Mouse (Mus musculus) kidney, postnatal 14 days (tissue): ENCODE measurements around the gene Susd3.
A peak's percentile ranks its signal among the peaks of the same experiment; 100 is the strongest.

ENCODE experiments used
- DNase-seq: peaks from one replicate; pipeline ENCODE4 v3.0.0; 2022; ENCODE audit warnings: mixed read lengths

Gene Susd3

GRCm38 (mm10) chr13:49248467-49248862 lies at the start of gene Susd3:
Gene Susd3, minus strand, starts transcription at chr13:49248706.
- DNase-seq, result no peak

- DNase-seq, result no peak
Measured at GRCm38 (mm10) chr13:49296270-49296669, 47.8 kb upstream of the Susd3 start.

DNA sequence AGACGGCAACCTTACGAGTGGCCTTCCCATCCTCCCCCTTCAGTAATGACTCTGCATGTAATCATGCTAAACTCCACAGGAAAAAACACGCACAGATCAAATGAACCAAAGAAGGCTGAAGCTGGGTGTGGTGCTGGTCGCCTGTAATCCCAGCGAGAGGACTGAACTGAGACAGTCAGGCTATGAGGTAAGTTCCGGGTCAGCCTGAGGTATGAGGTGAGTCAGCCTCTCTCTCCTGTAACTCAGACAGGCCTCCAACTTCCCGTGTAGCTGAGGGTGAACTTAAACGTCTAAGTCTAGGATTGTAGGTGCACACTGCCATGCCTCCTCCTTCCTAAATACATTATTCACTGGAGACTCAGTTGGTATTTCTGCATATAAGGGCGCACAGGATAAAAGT lies 45.6 kb upstream of the Susd3 start:
- DNase-seq, result no peak

GRCm38 (mm10) chr13:49291949-49292348 lies 43.4 kb upstream of the Susd3 start:
- no peak for DNase-seq

DNA sequence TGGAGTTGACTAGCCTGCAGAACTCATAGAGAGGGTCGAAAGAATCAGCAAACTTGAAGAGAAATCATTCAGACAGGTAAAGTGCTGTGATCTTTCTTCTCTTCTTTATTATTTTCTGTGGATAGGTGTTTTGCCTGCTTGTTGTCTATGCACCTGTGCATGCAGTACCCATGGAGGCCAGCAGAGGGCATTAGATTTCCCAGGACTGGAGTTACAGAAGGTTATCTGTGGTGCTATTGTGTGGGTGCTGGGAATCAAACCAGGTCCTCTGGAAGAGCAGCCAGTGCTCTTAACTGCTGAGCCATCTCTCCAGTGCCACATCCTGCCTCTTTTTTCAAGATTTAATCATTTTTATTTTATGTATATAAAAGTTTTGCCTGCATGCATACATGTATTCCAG lies 42.9 kb upstream of the Susd3 start:
- no peak for DNase-seq

DNA sequence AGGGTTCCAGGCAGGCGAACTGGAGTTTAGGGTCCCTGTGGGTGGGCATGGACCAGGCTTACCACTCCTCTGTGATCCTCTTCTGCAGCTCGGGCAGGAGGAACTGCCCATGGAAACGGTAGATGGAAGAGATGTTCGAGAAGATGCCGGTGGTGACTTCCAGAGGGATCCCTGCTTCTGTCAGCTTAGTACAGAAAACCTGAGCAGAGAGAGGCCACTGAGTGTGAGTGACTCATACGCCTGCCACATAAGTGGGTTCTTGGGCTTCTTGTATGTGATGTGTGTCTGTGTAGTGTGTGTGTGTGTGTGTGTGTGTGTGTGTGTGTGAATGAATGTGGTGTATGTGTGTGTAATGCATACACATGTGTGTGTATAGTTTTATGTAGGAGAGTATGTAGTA lies 38.7 kb upstream of the Susd3 start:
- DNase-seq, result no peak

DNA sequence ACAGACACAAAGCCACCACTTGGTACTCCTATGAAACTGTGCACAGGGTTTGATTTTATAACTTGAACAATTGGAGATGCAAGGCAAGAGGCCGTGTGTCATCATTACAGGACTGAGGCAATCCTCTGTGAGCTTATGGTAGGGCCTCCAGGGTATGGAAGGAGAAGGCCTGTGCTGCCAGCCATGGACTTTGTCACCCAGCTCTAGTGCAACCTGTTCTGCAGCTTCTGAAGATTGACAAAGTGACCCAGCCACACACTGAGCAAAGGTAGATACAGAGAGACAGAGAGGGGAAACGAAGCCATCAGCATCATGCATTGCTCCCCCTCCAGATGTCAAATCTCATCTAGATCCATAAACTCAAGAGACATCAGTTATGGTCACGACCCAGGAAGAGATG lies 38.2 kb upstream of the Susd3 start:
- DNase-seq, result no peak

- DNase-seq, result no peak
Measured at GRCm38 (mm10) chr13:49283686-49284085, 35.2 kb upstream of the Susd3 start.

GRCm38 (mm10) chr13:49282168-49282567 lies 33.7 kb upstream of the Susd3 start:
- no peak for DNase-seq

DNA sequence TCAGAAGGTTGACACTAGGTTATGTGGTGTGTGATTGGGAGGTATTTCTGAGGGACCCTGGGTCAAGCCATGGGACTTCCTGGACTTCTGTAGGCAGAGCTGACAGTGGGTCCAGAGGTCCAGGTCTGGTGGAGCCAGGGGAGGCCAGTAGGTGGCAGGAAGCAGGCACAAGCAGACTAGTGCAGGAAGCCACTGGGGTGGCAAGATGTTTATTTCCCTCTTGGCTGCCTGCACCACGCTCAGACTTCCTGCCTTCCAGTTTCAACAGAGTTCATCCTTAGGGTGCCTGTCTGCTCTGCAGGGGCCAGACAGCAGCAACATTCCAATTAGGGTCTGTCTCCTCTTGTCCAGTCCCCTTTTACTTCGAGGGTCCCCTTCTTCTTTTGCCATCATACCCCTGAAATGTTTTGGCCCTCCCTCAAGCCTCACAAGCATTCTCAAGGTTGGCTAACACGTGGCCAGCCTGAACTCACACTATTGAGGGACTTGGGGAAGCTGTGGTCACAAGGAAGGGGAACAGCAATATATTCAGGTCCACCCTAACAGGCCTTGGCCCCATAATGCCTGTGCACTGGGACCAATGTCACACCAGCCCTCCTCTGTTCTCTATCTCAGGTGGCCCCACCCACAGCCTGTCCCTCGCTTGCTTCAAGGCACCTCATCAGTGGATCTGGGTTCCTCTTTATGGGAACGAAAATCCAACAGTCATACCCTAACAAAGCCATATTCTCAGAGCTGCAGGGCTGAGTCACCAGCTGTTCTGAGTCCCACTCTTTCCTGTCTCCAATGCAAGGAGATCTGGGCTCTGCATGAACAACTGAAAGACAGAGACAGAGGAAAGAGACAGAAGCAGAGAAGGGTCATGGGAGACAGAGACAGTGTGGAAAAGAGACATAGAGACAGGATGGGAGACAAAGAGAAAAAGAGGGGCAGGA lies 23.6 kb upstream of the Susd3 start:
- DNase-seq, result peak; percentile 37

- DNase-seq, result no peak
Measured at GRCm38 (mm10) chr13:49270500-49270899, 22.0 kb upstream of the Susd3 start.

DNA sequence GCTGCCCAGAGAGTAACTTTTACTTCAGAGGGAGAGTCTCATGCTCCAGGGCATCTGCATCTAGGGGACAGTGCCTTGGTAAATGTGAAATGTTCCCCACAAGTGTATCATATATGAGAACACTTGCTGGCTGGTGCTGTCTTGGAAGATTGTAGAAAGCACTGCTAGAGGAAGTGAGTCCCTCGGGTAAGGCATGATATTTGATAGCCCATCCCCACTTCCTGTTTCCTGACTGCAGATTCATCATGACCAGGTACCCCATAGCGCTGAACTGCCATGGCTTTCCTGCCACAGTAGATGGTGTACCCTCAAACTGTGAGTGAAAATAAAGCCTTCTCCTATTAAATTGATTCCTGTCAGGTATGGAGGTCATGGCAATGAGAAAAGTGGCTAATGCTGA lies 19.1 kb upstream of the Susd3 start:
- DNase-seq, result no peak

- no peak for DNase-seq
Measured at GRCm38 (mm10) chr13:49260036-49260722, 11.7 kb upstream of the Susd3 start.

- no peak for DNase-seq
Measured at GRCm38 (mm10) chr13:49257819-49258313, 9.4 kb upstream of the Susd3 start.

DNA sequence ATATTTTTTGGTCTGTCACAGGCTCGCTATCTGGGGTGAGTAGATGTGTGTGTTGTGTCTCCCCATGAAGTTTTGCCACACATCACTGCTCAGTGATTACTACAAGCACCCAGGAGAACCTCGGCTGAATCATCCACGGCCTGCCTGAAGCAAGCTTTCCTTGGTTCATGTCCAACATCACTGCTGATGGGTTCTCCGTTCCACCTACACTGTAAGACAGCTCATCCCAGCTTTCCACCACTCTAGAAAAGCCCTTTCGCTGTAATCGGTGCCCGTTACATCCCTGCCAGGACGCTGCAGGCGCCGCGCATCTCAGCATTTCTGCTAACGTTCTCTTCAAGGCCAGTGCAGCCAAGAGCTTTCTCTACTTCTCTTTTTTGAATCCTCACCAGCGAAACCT lies 4.2 kb upstream of the Susd3 start:
- DNase-seq, result no peak

DNA sequence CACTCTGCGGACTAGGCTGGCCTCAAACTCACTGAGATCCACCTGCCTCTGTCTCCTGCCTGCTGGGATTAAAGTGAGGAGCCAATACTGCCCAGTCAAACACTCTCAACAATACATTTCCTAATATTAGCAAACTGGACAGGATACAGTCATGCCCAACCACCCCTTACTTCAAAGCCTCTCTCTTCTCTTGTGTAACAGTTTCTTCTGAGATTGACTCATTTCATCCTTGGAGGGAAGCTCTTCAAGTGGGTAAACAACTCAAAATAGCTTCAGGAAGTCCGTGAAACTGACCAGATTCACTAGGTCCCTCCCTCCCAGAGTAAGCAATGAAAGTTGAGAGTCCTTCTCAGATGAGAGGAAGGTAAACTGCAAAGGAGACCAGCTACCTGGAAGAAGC lies 3.6 kb upstream of the Susd3 start:
- DNase-seq, result no peak

DNA sequence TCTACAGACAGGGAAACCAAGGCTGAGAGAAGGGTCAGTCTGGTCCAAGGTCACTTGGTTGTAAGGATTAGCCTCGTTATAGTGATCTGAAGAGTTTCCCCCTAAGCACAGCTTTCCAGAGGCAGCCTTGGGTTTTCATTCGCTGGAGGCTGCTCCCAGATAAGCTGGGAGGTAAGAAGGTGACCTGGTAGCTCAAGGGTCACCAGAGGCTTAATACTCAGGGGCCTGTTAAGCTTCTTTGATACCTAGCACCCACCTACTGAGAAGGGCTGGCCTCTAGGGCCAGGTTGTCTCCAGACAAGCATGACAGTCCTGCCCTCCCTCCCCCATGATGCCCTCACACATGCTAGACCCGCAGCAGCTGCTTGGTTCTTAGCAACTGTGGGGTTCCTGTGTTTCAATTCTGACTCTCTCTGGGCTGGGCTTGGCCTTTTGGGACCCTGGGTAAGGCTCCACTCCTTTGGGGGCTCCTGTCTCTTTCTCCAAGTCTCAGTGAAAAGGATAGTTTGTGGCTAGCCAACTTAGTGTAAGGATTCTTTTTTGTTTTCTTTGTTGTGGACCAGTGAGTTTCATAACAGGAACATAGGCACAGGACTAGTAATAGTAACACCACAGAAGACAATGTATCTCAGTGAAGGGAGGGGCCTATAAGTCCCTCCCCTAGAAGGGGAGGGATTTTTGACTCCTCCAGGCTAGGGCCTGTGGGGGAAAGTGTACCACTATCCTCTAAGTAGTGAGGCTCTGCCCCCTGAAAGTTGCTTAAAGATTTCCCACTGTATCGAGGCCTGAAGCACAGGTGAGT lies 2.4 kb upstream of the Susd3 start:
- no peak for DNase-seq

DNA sequence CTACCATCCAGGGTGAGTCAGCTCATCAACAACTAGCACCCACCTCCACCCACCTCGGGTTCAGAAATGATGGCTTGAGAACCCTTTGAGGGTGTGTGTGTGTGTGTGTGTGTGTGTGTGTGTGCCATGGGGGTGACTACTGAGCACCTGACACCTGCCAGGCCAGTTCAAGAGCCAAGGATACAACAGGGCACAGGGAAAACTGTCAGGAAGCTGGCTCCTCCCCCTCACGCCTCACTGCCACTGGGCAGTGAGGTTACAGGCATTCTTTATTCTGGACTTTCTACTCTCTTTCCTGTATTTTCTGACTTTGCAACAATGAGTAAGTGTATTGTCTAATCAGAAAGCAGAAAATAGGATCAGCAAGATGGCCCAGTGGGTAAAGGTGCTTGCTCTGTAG lies 1.1 kb upstream of the Susd3 start:
- DNase-seq, result peak; percentile 86

DNA sequence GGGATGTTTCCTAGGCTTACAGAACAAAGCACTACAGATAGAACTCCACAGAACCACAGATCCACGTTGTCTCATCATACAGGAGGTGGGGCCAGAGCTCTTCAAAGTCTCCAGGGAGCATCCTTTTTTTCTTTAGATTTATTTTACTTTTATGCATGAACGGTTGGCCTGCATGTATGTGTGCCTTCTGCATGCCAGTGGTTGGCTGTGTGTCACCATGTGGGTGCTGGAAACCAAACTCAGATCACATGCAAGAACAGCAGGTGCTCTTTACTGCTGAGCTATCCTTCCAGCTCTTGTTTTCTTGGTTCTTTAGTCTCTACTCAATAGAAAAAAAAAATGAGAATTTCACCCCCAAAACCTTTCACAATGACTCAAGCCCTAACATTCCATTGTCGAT lies 417 bp upstream of the Susd3 start:
- no peak for DNase-seq

DNA sequence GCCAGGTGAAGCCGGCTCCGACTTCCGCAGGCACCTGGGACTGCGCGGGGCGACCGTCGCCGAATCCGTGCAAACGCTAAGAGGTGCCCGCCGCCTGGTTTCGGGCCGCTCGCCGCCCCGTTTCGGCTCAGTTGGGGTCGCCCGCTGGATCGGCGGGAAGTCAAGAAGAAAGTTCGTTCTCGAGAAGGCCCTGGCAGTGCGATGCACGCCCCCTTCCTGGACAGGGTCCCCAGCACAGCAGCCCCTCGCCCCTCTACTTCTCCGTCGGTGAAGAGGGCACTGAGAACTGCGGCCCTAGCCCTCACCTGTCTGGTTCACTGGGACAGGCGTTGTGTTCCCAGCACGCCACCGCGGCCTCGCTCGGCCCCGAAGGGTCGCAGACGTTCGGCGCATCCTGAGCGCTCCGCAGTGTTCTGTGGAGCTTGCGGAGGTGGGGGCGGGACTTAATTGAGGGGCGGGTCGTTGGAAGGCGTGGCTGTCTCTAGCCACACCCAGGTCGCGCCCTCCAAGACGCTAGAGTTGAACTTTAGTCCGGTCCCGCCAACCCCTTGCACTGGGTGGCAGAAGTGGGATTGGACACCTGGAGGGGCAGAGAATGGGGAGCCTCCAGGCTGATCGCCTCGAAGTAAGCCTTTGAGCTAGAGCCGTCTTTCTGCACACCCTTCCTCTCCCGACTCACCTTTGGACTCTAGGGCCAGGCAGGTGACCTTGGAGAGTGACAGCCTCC lies 603 bp downstream of the Susd3 start:
- DNase-seq, result peak; percentile 81

DNA sequence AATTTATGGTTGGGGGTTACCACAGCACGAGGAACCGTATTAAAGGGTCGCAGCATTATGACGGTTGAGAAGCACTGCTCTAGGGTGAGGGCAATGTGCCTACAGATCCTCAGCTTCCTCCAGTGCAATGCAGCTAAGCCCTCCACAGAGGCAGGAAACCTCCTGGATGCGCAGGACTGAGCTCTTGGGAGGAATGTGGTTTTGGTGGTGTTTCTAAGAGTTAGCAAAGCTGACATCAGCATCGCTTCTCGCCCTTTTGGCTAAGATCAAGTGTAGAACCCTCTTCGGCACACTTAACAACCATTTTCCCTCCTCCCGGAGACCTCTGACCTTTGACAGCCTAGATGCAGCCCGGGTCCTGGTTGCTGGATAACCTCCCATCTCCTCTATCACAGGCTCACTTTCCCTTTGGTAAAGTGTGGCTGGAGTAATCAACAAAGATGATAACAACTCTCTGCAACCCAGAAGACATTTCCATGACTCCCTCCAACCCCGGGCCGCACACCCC lies 1.2 kb downstream of the Susd3 start:
- peak; percentile 27 for DNase-seq

GRCm38 (mm10) chr13:49246626-49247025 lies 1.9 kb downstream of the Susd3 start:
- DNase-seq, result peak; percentile 28
